Mouse (Mus musculus): Measurements from ENCODE around the gene E2f1.

The E2f1 gene

DNA sequence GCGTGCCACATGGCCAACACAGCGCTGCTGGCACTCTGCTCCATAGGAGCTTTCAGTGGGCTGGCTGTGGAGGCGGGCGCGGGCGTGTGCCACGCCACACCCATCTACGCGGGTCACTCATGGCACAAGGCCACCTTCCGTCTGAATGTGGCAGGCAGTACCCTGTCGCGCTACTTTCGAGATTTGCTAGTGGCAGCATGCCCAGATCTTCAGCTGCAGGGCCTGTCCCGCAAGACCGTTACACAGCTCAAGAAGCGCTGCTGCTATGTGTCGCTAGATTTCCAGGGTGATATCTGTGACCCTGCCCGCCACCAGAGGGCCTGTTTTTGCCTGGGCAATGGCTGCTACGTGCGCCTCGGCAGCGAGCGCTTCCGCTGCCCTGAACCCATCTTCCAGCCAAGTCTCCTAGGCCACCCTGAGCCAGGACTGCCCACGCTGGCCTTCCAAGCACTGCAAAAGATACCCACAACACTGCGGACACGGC lies 17.2 kb downstream of the E2f1 start:
- peak; percentile 20 to 37 for DNase-seq (ENCODE audit: low read depth in 2 of 2, low spot score in 2 of 2)

GRCm38 (mm10) chr2:154551927-154552326 lies 17.8 kb downstream of the E2f1 start:
- DNase-seq (ENCODE audit: low read depth in 2 of 2, low spot score in 2 of 2), result no peak

- DNase-seq (ENCODE audit: low read depth in 2 of 2, low spot score in 2 of 2), result no peak
These were observed 18.2 kb downstream of the E2f1 start, which contains the start of gene Actl10 for GRCm38 (mm10) chr2:154551476-154551875. Actl10 (plus strand) TSS chr2:154551776.

DNA sequence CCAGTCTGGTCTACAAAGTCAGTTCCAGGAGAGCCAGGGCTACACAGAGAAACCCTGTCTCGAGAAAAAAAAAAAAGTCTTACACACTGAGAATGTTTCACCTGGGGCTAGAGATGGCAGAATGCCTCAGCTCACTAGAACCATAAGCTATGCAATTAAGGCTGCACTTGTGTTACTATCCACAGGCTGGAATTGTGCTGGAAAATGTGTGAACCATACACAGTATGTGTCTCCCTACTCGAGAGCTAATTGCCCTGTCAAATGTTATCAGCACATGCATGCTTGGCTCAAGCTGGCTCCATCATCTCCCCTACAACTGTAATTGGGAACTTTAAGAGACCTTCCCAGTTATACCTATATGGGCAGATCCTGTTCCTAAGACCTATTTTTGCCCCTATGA lies 18.8 kb downstream of the E2f1 start:
- DNase-seq (ENCODE audit: low read depth in 2 of 2, low spot score in 2 of 2), result no peak

DNA sequence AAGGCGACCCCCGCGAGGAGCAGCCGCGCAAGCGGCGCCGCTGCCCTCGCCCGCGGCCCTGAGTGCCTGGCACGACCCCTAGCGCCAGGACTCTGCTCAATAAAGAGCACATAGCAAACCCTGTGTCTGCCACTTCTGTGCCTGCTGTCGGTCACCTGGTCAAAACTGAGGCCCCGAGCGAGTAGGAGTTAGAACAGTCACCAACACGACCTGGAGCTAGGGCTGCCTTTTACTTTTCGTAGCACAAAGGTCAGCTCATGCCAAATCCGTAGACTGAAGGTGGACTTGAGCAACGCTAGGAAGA lies 19.9 kb downstream of the E2f1 start:
- no peak for DNase-seq (ENCODE audit: low read depth in 2 of 2, low spot score in 2 of 2)

DNA sequence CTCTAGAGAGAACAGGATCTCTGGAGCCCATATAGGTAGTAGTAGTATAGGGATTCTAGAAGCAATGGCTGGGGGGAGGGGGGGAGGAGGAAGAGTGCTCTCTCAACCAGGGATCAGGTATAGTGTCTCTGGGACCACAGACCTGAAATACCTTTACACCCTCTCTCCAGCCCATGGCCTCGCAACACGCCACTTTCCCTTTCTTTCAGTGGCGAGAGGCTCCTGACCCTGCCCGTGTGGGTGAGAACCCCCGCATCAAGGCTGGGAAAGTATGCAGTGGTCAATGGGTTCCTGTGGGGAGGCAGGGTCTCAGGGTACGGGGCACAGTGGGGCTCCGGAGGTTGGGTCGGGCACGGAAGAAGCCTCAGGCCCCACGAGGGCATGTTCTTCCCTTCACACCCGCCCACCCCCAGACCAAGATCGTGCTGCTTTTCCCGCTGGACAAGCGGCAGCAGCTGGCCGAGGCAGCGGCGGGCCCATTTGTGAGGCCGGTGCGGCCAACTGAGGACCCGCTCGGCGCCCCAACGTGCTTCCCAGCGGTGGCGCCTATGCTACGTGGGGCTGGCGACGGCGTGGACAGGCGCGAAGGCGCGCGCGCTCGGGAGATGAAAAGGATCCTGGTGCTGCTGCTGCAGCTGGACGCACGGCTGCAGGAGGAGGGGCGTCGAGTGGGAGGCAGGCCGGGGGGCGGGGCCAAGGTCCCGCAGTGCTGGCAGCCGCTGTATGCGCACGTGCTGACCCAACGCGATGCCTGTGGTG lies 20.4 kb downstream of the E2f1 start:
- DNase-seq (ENCODE audit: low read depth in 2 of 2, low spot score in 2 of 2), result no peak

DNA sequence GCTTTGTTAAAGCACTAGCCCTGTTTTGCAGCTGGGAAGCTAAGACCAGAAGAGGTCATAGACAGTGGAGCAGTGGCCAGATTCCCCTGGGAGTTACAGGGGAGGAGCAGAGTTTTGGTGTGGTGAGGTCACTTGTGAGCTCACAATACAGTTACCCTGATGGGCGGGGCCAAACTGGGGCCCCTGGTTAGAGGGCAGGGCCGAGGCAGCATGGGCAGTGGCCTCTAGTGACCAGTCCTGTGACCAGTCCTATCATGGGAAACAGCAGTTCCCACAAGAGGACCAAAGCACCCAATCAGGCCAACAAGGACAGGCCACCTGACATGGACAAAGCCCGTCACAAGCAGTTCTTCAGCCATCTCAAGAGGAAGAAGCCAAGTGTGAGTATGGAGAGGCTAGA lies 21.0 kb downstream of the E2f1 start:
- no peak for DNase-seq (ENCODE audit: low read depth in 2 of 2, low spot score in 2 of 2)

- no peak for DNase-seq (ENCODE audit: low read depth in 2 of 2, low spot score in 2 of 2)
These were observed 23.0 kb downstream of the E2f1 start, which contains the start of gene 1700003F12Rik for GRCm38 (mm10) chr2:154546711-154547110. 1700003F12Rik (plus strand) TSS chr2:154547085.

GRCm38 (mm10) chr2:154543567-154544347 lies 25.9 kb downstream of the E2f1 start:
- DNase-seq (ENCODE audit: low read depth in 2 of 2, low spot score in 2 of 2), result no peak

DNA sequence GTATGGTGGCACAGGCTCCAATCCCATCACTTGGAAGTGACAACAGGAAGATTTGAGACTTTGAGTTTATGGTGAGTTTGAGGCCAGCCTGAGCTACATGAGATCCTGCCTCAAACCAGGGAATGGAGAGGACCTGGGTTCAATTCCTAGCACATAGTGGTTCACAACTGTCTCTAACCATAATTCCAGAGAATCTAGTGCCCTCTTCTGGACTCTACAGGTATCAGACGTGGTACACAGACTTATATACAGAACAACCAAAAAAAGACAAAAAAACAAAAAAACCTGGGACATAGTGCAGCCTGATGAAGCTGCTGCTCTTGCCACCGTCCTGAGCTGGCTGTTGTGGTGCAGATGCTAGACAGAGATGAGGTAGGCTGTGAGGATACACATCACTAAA lies 28.1 kb downstream of the E2f1 start:
- DNase-seq (ENCODE audit: low read depth in 2 of 2, low spot score in 2 of 2), result no peak

DNA sequence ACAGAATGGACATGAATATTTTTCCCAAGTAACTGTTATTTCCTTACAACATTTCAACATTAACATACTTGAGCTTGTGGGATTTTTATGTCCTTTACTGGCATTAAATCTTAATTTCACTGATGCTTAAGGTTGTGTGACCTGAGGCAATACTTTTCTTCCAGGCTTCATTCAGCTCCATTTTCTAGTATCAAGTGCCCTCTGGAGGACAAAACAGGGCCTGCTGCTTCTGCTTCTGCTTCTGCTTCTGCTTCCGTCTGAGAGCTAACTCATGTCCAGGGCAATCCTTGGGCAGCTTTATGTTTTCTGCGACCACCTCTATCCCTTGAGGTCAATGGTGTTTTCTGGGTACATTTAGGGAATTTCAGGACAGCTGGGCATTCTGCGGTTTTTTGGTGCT lies 30.0 kb downstream of the E2f1 start:
- DNase-seq (ENCODE audit: low read depth in 2 of 2, low spot score in 2 of 2), result no peak

- DNase-seq (ENCODE audit: low read depth in 2 of 2, low spot score in 2 of 2), result no peak
These were observed 31.0 kb downstream of the E2f1 start for GRCm38 (mm10) chr2:154538710-154539109.

GRCm38 (mm10) chr2:154538310-154538709 lies 31.4 kb downstream of the E2f1 start:
- no peak for DNase-seq (ENCODE audit: low read depth in 2 of 2, low spot score in 2 of 2)

DNA sequence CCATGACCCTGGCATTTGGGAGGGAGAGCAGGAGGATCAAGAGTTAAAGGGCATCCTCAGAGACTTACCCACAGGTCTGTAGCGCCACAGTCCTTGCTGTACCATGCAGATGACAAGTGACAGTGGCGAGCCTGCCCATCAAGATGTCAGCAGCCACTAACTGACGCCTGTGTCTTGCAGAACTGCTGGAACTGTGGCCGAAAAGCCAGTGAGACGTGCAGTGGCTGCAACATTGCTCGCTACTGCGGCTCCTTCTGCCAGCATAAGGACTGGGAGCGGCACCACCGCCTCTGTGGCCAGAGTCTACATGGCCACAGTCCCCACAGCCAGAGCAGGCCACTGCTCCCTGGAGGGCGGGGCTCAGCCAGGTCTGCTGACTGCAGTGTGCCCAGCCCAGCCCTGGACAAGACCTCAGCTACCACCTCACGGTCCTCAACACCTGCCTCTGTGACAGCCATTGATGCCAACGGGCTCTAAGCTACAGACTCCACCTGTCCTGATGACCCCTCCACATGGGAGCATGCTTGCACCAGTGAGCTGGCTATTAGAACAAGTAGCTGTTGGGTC lies 34.9 kb downstream of the E2f1 start:
- DNase-seq (ENCODE audit: low read depth in 2 of 2, low spot score in 2 of 2), result no peak

GRCm38 (mm10) chr2:154532888-154533287 lies 36.8 kb downstream of the E2f1 start:
- DNase-seq (ENCODE audit: low read depth in 2 of 2, low spot score in 2 of 2), result no peak

GRCm38 (mm10) chr2:154526531-154526930 lies 43.2 kb downstream of the E2f1 start:
- no peak for DNase-seq (ENCODE audit: low read depth in 2 of 2, low spot score in 2 of 2)

DNA sequence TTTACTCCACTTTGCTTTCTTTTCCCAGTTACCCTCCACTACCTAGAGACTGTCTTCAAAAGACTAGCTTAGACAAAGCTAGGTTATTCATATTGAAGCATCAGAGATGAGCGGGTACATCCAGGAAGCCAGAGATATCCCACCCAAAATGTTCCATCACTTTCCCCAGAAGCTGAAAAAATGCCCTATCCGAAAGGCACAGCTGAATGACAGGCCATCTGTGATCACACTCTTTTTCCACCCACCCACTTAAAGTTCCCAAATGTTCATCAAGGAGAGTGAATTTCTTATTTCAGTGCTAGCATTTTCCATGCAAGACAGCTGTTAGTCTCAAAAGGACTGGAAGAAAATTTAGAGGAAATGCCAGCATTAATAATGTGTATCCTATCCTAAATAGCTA lies 44.4 kb downstream of the E2f1 start:
- DNase-seq (ENCODE audit: low read depth in 2 of 2, low spot score in 2 of 2), result no peak

DNA sequence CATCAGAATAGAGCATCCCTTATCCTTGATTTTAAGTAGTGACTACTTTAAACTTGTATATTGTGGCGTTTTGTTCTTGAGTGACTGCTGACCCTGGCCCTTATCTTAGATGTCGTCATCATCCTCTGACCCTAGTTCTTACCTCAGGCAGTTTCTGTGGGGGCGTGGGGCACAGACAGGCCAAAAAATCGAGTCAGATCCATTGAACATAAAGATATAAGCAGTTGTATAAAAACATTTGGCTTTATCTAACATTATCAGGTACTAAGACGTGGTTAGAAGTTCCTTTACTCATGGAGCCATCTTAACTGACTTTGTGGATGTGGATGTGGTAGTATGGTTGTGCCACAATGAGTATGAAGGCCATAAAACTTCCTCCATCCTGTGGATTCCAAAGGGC lies 47.4 kb downstream of the E2f1 start:
- DNase-seq (ENCODE audit: low read depth in 2 of 2, low spot score in 2 of 2), result no peak

- DNase-seq (ENCODE audit: low read depth in 2 of 2, low spot score in 2 of 2), result no peak
These were observed 48.2 kb downstream of the E2f1 start for GRCm38 (mm10) chr2:154521449-154521848.

DNA sequence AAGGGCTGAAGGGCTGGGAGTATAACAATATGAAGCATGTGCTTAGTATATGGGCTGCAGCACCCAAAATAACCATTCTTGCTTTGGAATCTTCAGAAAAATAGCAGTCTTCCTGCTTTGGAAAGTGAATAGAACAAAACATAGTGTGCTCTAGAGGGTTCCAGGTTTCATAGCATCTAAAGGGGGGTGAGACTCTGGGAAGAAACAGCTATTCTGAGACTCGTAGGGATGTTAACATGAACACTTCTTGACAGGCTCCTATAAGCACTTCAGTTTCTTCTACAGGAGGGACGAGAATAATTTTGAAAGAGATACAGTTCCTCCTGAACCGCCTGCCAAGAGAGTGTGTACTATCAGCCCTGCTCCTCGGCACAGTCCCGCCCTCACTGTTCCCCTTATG lies 52.3 kb downstream of the E2f1 start:
- no peak for DNase-seq (ENCODE audit: low read depth in 2 of 2, low spot score in 2 of 2)

DNA sequence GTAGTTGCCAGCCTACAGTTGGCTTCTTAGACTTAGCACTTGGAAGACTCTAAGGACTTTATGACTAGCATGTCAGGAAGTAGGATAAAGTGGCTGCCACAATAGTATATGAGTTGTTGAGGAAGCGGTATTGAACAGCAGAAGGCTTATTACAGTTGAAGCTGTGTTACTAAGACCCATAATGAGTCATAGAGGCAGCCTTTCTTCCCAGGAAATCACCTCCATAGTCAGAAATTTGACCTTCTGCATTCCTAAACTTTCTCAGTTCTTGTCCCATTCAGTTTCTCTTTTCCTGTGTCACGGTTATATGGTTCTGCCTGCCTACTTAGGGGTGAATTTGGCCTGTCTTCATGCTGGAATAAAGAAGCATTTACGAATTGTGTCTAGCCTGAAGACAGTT lies 52.7 kb downstream of the E2f1 start:
- no peak for DNase-seq (ENCODE audit: low read depth in 2 of 2, low spot score in 2 of 2)

DNA sequence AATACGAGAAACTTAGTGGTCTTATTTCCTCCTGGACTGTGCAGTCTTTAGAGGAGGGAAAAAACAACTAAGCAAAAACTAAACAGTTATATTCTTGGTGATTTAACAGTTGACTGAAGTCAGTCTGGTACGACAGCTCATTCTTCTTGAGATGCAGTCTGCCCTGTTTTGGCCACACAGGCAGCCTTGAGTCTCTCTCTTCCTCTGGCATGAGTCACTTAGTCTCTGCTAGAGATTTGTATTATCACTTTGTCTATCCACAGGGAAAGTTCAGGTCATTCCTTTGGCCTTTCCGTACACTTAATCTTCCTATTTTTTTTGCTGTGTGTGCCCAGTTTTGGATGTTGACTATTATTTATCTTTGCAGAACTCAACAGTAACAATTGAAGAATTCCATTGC lies 59.6 kb downstream of the E2f1 start:
- no peak for DNase-seq (ENCODE audit: low read depth in 2 of 2, low spot score in 2 of 2)

Data from CD8-positive naive resting alpha-beta T cell, adult 2 months (primary cell).